Mouse (Mus musculus) layer of hippocampus, adult 9-11 months (tissue): ENCODE measurements at regions not wholly inside any gene's neighbourhood (a gene's known extent, or its start where the extent isn't known, plus 50 kb on each side); places are given as distances from the start of the nearest gene placed in this dataset.

Experiments
- DNase-seq: peaks from one replicate; pipeline ENCODE4 v3.0.0; 2022

- no peak for DNase-seq
These were observed 144.8 kb upstream of the Gimd1 start for GRCm38 (mm10) chr3:132484814-132485213.

GRCm38 (mm10) chr3:132485553-132485952 lies 144.1 kb upstream of the Gimd1 start:
- DNase-seq: no peak

GRCm38 (mm10) chr3:132506095-132506494 lies 123.5 kb upstream of the Gimd1 start:
- DNase-seq: peak; percentile 56

GRCm38 (mm10) chr3:132510240-132510639 lies 119.4 kb upstream of the Gimd1 start:
- no peak for DNase-seq

GRCm38 (mm10) chr3:132512526-132513102 lies 117.0 kb upstream of the Gimd1 start:
- DNase-seq: no peak

DNA sequence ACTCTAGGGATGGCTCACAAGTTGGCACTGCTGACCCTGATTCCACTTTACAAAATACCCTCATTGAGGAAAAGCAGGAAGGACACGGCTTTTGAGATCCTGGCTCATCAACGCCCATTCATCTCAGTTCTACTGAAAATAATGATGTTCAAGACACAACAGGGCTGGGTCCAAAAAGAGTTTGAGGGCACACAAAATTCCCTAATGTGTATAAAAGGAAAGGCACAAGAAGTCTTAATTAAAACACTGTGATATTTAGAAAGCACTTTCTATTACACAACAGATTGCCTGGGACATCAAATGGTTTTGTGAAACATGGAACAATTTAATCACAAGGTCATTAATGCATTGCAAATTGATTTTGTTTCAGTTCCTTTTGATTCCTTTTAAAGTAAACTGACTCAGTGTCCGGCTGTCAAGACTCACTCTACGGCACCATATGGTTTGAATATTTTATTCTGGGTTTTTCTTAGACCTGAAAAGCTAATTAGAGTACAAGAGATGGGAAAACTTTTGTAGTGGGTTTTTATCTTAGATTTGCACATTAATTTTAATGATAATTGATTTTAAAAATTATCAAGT lies 96.2 kb upstream of the Gimd1 start:
- no peak for DNase-seq

DNA sequence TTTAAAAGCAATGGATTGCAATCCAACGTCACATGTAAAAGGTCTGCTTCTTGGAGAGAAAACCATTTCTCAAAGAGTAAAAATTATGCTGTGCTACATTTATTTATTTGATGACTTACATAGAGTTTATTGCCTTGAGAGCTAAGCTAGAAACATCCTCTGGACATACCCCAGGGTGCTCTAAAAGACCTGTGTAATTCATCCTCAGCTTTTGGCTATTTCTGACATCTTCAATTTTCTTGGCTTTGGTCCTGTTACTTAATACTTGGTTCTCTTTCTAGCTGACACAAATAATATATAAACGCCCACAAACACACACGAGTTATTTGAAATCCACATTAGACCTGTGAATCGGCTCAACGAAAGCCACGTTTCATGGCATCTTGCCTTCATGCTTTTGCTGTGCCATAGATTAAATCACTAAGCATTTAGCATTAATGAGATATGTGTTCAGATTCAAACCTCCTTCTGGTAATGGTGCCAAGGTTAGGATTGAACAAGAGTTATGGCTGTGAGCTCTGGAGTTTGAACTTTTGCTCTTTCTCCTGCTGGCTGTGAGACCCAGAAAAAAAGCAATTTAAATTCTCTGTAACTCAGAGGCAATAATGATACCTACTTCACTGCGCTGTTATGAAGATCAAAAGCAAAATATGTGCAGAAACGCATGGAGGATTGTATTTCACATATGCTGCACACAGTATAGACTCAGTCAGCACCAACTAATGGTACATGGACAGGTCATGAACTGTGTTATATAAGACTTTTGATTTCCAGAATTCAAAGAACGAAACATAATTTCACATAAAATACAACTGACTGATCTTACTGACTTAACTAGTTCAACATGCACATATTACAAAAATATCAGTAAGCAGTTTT lies 89.6 kb upstream of the Gimd1 start:
- DNase-seq: no peak

GRCm38 (mm10) chr3:132551238-132551808 lies 78.3 kb upstream of the Gimd1 start:
- DNase-seq: no peak

GRCm38 (mm10) chr3:132565755-132566154 lies 63.9 kb upstream of the Gimd1 start:
- DNase-seq: no peak

DNA sequence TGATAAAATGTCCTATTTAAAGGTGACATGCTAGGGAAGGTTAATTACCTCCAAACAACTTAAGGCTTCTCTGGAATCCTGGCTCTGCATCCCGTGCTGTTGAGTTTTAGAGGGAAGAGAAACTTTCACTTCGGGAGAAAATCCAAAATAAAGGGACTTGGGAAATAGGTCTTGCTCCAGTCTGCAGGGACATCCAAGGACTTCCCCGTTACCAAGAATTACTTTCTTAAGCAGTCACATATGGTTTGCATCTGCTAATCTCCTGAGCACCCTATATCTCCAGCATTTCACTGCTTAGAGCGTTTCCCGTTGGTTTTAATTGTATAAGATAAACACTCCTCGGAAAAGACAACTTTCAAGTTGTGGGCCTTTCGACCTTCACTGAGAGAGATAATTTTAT lies 63.3 kb upstream of the Gimd1 start:
- DNase-seq: no peak
